Mouse (Mus musculus) embryonic fibroblast, embryonic 13.5 days (primary cell): ENCODE results near the gene Fam84a. TPM values are rescaled to one million over a fixed set of nuclear protein-coding genes. Genes with fewer than 3 reads are reported as not detected.

Experiments
- H3K27ac ChIP-seq: 2 replicates; pipeline ENCODE4 v1.5.1; 2012; ENCODE audit warnings: low read length, control low read depth, inconsistent platforms; ENCODE audit not compliant: insufficient read depth
- H3K4me1 ChIP-seq: 2 replicates; pipeline ENCODE4 v1.6.1; 2011; ENCODE audit warnings: low read length; ENCODE audit not compliant: control insufficient read depth, insufficient read depth
- H3K4me3 ChIP-seq: 2 replicates; pipeline ENCODE4 v1.5.1; 2011; ENCODE audit warnings: mild to moderate bottlenecking, control low read depth, low read length; ENCODE audit not compliant: insufficient read depth
- CTCF ChIP-seq: IDR thresholded peaks from 2 replicates; pipeline ENCODE4 v1.5.1; 2011; ENCODE audit warnings: mild to moderate bottlenecking, control low read depth, low read length, moderate library complexity, borderline replicate concordance; ENCODE audit not compliant: insufficient read depth
- POLR2A ChIP-seq: IDR thresholded peaks from 2 replicates; pipeline ENCODE4 v1.6.1; 2011; ENCODE audit warnings: low read depth, mild to moderate bottlenecking, control low read depth, low read length, moderate library complexity
- polyA plus RNA-seq: library from polyadenylated mRNA; stranded (reverse); fragments of >200 nt; gene quantifications from 2 replicates; pipeline ENCODE4 v1.2.4, GENCODE M21; 2011; ENCODE audit warnings: low read depth; ENCODE audit not compliant: missing spikeins, insufficient read length

The Fam84a gene
- polyA plus RNA-seq, 1 experiment = 0.33 TPM

GRCm38 (mm10) chr12:14149022-14149842, 2.6 kb downstream of the Fam84a start:
- H3K4me1 ChIP-seq = no peaks in the 10 kb centered on the region
- TF ChIP-seq POLR2A = no peak
- TF ChIP-seq CTCF = no peak
- no peak overlapping the region; the same call in 1 of the 2 replicates for H3K4me3 ChIP-seq
- no peak overlapping the region for H3K27ac ChIP-seq

DNA sequence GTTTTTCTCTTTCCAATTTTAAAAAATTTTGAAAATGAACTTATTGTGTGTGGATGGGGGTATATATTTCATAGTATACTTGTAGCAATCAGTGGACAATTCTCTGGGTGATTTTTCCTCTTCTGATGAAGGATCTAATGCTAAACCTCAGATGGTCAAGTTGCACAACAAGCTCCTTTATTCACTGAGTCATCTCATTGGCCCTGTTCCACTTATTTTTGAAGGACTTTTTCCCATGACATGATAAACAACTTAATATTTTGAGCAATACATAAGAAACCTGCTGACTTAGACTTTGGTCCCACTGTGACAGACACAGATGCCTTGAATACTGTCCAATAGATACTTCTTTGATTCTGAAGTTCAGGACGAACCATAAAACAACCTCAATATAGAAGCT, 14.8 kb downstream of the Fam84a start:
- Histone ChIP-seq H3K27ac (no peak overlapping the region), H3K4me1 (no peaks in the 10 kb centered on the region), H3K4me3 (no peak overlapping the region)
- TF ChIP-seq POLR2A = no peak
- no peak for TF ChIP-seq CTCF

DNA sequence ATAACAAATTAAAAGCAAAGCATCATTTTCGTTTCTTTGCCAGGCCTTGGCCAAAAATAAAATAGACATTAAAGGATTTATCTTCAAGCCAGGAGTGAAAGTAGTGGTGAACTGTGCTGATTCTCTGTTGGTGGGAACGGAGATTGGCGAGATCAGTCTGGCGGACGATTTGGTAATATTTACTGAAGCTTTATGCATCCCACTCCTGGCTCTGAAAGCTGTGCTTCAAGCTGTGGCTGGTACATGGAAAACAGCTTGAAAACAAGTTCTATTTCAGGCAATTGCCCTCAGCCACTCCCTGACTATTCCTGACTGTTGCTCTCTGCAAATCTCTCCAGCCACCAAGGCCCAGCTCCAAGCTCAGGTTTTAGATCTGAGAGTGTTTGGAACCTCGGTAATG, 37.1 kb downstream of the Fam84a start:
- Histone ChIP-seq H3K4me1 (no peaks in the 10 kb centered on the region), H3K4me3 (no peak overlapping the region), H3K27ac (no peak overlapping the region)
- TF ChIP-seq POLR2A = no peak

DNA sequence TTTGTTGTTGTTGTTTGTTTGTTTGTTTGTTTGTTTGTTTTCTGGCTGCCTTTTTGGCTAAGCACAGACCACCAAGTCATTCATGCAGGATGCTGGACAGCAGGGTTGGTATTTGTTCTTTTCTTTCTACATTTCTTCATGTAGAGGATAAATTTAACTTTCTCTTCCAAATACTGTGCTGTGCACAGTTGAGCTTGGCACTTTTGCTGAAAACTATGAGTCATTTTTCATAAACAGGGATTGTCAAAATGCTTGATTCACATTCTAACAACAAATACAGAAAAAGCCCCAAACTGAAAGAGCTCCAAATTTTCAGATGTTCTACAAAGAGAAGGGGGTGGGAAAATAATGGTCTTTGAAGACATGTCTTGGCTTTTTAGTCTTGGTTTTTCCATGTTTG, 54.9 kb downstream of the Fam84a start:
- Histone ChIP-seq H3K4me1 (no peaks in the 10 kb centered on the region), H3K4me3 (no peak overlapping the region), H3K27ac (no peak overlapping the region)
- TF ChIP-seq POLR2A (no peak), CTCF (no peak)
